Mouse (Mus musculus): Measurements from ENCODE around the gene Smap2. TPM values are rescaled to one million over a fixed set of nuclear protein-coding genes. Genes with fewer than 3 reads are reported as not detected.

The Smap2 gene
- polyA plus RNA-seq, 1 experiment from 2014 or later, result 38.8 TPM

DNA sequence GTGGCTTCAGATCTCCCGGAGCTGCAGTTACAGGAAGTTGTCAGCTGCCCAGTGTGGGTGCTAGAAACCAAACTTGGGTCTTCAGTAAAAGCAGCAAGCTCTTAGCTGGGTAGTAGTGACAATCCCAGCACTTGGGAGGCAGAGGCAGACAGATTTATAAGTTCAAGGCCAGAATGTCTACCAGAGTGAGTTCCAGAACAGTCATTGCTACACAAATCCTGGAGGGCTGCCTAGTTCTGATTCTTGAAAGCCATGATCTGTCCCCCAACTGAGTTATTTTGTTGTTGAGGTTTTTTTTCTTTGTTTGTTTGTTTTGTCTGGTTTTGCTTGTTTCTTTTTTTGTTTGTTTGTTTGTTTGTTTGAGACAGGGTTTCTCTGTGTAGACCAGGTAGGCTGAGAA is 11.1 kb upstream of the Smap2 start:
- Histone ChIP-seq H3K27ac (ENCODE audit: low read depth, low read length) (no peak overlapping the region), H3K4me1 (replicated peaks; ENCODE audit: control insufficient read depth, insufficient read depth, low read length) (peaks cover 11% of the 10 kb centered on the region), H3K27me3 (replicated peaks; ENCODE audit: control insufficient read depth, insufficient read depth, low read length) (no peaks in the 10 kb centered on the region), H3K9ac (ENCODE audit: low read depth, low read length) (no peak overlapping the region), H3K4me2 (no peak overlapping the region), H3K9me3 (ENCODE audit: control insufficient read depth, low read length) (no peaks in the 10 kb centered on the region), H3K4me3 (ENCODE audit: low read depth, low read length) (no peak overlapping the region), H3K36me3 (ENCODE audit: control insufficient read depth, insufficient read depth, low read length) (no peaks in the 10 kb centered on the region)
- DNase-seq (ENCODE audit: low spot score) (no peak), ATAC-seq (replicated peaks; ENCODE audit: low FRiP score) (no peak)
- WGBS, result 59% methylated on average over 1 of the region's 1 CpGs

DNA sequence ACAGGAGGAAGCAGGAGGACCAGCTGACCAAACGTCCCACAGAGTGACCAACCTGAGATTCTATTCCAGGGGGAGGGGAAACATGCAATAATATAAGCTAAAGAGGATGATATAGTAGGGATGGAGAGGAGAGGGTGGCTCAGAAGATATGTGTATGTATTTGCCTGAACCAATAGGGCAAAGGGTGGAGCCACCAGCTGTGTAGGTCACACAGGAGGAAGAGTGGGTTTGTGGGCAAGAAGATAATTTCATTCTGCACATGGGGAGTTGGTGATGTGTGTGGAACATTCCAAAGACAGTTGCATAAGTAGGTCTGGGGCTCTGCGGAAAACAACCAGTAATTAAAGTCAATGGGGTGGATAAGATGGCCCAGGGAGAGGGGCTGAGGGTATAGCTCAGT is 8.6 kb upstream of the Smap2 start:
- Histone ChIP-seq H3K27me3 (replicated peaks; ENCODE audit: control insufficient read depth, insufficient read depth, low read length) (no peaks in the 10 kb centered on the region), H3K4me1 (replicated peaks; ENCODE audit: control insufficient read depth, insufficient read depth, low read length) (peaks cover 15% of the 10 kb centered on the region), H3K4me2 (no peak overlapping the region), H3K36me3 (ENCODE audit: control insufficient read depth, insufficient read depth, low read length) (no peaks in the 10 kb centered on the region), H3K4me3 (ENCODE audit: low read depth, low read length) (no peak overlapping the region), H3K9me3 (ENCODE audit: control insufficient read depth, low read length) (no peaks in the 10 kb centered on the region), H3K27ac (ENCODE audit: low read depth, low read length) (no peak overlapping the region), H3K9ac (ENCODE audit: low read depth, low read length) (no peak overlapping the region)
- peak; percentile 67 for ATAC-seq (replicated peaks; ENCODE audit: low FRiP score)
- 63% methylated on average over 2 of the region's 2 CpGs for WGBS
- no peak for DNase-seq (ENCODE audit: low spot score)

DNA sequence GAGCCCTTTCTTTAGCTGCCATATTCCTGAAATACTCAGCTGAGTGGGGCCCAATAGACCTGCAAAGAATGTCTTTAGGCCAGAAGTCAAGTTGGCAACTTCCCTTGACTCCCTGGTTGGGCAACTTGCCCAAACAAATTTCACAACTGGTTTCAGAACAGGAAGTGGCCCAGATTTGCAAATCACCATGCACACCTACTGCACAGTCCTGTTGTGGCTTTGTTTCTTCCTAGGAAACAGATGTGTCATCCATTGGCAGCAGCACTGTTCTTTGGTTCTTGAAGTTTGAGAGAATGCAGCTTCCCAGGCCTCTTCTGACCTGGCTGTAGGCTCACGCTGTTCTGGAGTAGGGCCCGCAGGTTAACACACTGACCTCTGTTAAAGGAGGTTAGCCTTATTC is 6.9 kb upstream of the Smap2 start:
- no peak overlapping the region for H3K4me3 ChIP-seq (ENCODE audit: low read depth, low read length)
- H3K4me1 ChIP-seq (replicated peaks; ENCODE audit: control insufficient read depth, insufficient read depth, low read length), result peaks cover 15% of the 10 kb centered on the region
- 90% methylated on average over 2 of the region's 2 CpGs for WGBS
- no peak overlapping the region for H3K27ac ChIP-seq (ENCODE audit: low read depth, low read length)
- H3K4me2 ChIP-seq, result no peak overlapping the region
- no peaks in the 10 kb centered on the region for H3K27me3 ChIP-seq (replicated peaks; ENCODE audit: control insufficient read depth, insufficient read depth, low read length)
- H3K36me3 ChIP-seq (ENCODE audit: control insufficient read depth, insufficient read depth, low read length), result no peaks in the 10 kb centered on the region
- ATAC-seq (replicated peaks; ENCODE audit: low FRiP score) (no peak), DNase-seq (ENCODE audit: low spot score) (no peak)
- no peak overlapping the region for H3K9ac ChIP-seq (ENCODE audit: low read depth, low read length)
- no peaks in the 10 kb centered on the region for H3K9me3 ChIP-seq (ENCODE audit: control insufficient read depth, low read length)

DNA sequence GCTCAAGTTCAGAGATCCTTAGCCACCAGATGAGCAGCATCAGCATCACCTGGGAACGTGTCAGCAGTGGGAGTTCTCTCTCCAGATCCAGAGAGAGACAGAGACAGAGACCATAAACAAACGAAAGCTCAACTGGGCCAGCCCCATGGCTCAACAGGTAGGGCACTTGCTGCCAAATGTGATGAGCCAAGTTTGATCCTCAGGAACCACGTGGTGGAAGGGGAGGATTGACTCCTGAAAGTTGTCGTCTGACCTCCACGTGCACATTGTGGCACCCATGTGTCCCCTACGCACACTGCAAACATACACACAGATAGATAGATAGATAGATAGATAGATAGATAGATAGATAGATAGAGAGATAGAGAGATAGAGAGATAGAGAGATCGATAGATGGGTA is 6.4 kb upstream of the Smap2 start:
- ATAC-seq (replicated peaks; ENCODE audit: low FRiP score) (no peak), DNase-seq (ENCODE audit: low spot score) (no peak)
- H3K4me3 ChIP-seq (ENCODE audit: low read depth, low read length), result no peak overlapping the region
- WGBS, result 81% methylated on average over 7 of the region's 7 CpGs
- no peaks in the 10 kb centered on the region for H3K36me3 ChIP-seq (ENCODE audit: control insufficient read depth, insufficient read depth, low read length)
- peaks cover 15% of the 10 kb centered on the region for H3K4me1 ChIP-seq (replicated peaks; ENCODE audit: control insufficient read depth, insufficient read depth, low read length)
- H3K27ac ChIP-seq (ENCODE audit: low read depth, low read length), result no peak overlapping the region
- no peaks in the 10 kb centered on the region for H3K9me3 ChIP-seq (ENCODE audit: control insufficient read depth, low read length)
- H3K9ac ChIP-seq (ENCODE audit: low read depth, low read length), result no peak overlapping the region
- no peak overlapping the region for H3K4me2 ChIP-seq
- H3K27me3 ChIP-seq (replicated peaks; ENCODE audit: control insufficient read depth, insufficient read depth, low read length), result no peaks in the 10 kb centered on the region

DNA sequence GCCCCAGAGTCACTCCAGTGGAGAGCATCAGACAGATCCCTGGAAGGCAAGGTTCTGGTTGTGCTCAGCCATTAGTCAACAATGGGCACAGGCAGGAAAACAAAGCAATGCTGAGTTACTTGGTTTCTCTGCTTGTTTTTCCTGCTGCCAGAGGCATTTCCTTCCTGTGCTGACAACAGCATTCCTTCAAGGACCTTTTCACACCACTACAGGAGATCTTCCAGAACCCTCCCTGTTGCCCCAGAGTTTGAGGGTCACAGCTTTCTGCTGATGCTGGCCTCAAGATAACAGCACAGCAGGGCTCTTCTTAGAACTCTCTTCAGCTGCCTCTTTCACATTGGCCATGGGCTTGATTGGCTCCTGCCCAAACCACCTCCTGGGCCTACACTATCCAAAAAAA is 4.9 kb upstream of the Smap2 start:
- no peak overlapping the region for H3K4me2 ChIP-seq
- no peak for DNase-seq (ENCODE audit: low spot score)
- no peaks in the 10 kb centered on the region for H3K27me3 ChIP-seq (replicated peaks; ENCODE audit: control insufficient read depth, insufficient read depth, low read length)
- no peak overlapping the region for H3K9ac ChIP-seq (ENCODE audit: low read depth, low read length)
- peaks cover 19% of the 10 kb centered on the region for H3K4me1 ChIP-seq (replicated peaks; ENCODE audit: control insufficient read depth, insufficient read depth, low read length)
- ATAC-seq (replicated peaks; ENCODE audit: low FRiP score), result no peak; the same call in 1 of the 2 replicates
- no peak overlapping the region for H3K4me3 ChIP-seq (ENCODE audit: low read depth, low read length)
- H3K9me3 ChIP-seq (ENCODE audit: control insufficient read depth, low read length), result no peaks in the 10 kb centered on the region
- no peaks in the 10 kb centered on the region for H3K36me3 ChIP-seq (ENCODE audit: control insufficient read depth, insufficient read depth, low read length)
- no peak overlapping the region for H3K27ac ChIP-seq (ENCODE audit: low read depth, low read length)

DNA sequence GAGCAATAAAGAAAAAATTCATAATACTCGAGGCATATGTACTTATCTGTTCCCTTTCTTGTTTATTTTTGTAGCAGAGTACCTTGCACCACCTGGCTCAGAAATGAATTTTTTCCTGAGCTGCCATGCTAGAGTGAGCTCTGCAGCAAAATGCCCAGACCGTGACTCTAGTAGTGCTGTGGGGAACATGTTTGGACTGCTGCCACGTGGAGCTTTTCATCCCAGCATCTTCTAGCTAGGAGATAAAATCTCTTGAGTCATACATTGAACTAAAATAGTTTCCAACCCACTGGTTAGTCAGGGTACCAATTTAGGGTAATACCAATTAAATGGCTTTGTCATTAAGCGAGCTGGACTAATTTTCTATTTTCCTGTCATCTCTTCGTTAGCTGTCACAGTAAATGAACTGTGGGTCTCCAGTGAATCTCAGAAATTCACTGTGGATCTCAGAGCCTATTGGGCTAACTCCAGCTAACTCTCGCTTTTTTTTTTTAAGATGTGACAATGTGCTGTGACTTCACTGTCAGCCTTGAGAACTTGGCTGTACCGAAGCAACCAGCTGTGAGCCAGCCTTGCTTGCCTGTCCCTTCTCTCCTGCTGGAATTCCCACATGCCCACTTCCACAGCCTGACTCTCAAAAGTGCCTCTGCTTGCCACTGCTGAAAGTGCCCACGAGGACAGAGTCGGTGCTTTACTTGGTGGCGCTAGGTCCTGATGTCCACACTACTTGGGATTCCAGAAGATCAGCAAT is 3.2 kb upstream of the Smap2 start:
- H3K9ac ChIP-seq (ENCODE audit: low read depth, low read length), result no peak overlapping the region
- ATAC-seq (replicated peaks; ENCODE audit: low FRiP score), result no peak
- H3K27me3 ChIP-seq (replicated peaks; ENCODE audit: control insufficient read depth, insufficient read depth, low read length), result no peaks in the 10 kb centered on the region
- DNase-seq (ENCODE audit: low spot score), result no peak
- H3K36me3 ChIP-seq (ENCODE audit: control insufficient read depth, insufficient read depth, low read length), result no peaks in the 10 kb centered on the region
- no peak overlapping the region for H3K4me2 ChIP-seq
- no peak overlapping the region for H3K4me3 ChIP-seq (ENCODE audit: low read depth, low read length)
- H3K4me1 ChIP-seq (replicated peaks; ENCODE audit: control insufficient read depth, insufficient read depth, low read length), result peaks cover 12% of the 10 kb centered on the region
- no peak overlapping the region for H3K27ac ChIP-seq (ENCODE audit: low read depth, low read length)
- WGBS, result 72% methylated on average over 10 of the region's 10 CpGs
- no peaks in the 10 kb centered on the region for H3K9me3 ChIP-seq (ENCODE audit: control insufficient read depth, low read length)

DNA sequence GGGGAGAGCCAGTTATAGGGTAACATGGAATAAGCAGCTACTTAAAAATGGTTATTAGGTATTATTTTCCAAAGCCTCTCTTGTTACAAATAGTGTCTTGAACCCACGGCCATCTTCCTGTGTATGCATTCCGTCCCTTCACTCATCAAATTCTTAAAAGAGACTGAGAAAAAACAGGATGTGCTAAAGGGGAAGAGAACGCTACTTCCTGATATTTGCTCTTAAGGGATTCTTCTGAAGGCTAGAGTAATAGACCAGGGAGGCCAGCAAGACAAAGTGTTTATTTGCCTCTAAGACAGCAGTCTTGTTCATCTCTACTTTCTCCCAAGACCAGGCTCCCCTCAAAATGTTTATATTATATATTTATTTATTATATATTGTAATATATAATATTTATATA is 1.2 kb upstream of the Smap2 start:
- no peaks in the 10 kb centered on the region for H3K9me3 ChIP-seq (ENCODE audit: control insufficient read depth, low read length)
- no peaks in the 10 kb centered on the region for H3K36me3 ChIP-seq (ENCODE audit: control insufficient read depth, insufficient read depth, low read length)
- DNase-seq (ENCODE audit: low spot score) (no peak), ATAC-seq (replicated peaks; ENCODE audit: low FRiP score) (no peak)
- H3K4me2 ChIP-seq, result no peak overlapping the region
- H3K27me3 ChIP-seq (replicated peaks; ENCODE audit: control insufficient read depth, insufficient read depth, low read length), result no peaks in the 10 kb centered on the region
- no peak overlapping the region for H3K4me3 ChIP-seq (ENCODE audit: low read depth, low read length)
- no peak overlapping the region for H3K27ac ChIP-seq (ENCODE audit: low read depth, low read length)
- peaks cover 23% of the 10 kb centered on the region for H3K4me1 ChIP-seq (replicated peaks; ENCODE audit: control insufficient read depth, insufficient read depth, low read length)
- no peak overlapping the region for H3K9ac ChIP-seq (ENCODE audit: low read depth, low read length)
- 63% methylated on average over 3 of the region's 3 CpGs for whole genome bisulfite sequencing

DNA sequence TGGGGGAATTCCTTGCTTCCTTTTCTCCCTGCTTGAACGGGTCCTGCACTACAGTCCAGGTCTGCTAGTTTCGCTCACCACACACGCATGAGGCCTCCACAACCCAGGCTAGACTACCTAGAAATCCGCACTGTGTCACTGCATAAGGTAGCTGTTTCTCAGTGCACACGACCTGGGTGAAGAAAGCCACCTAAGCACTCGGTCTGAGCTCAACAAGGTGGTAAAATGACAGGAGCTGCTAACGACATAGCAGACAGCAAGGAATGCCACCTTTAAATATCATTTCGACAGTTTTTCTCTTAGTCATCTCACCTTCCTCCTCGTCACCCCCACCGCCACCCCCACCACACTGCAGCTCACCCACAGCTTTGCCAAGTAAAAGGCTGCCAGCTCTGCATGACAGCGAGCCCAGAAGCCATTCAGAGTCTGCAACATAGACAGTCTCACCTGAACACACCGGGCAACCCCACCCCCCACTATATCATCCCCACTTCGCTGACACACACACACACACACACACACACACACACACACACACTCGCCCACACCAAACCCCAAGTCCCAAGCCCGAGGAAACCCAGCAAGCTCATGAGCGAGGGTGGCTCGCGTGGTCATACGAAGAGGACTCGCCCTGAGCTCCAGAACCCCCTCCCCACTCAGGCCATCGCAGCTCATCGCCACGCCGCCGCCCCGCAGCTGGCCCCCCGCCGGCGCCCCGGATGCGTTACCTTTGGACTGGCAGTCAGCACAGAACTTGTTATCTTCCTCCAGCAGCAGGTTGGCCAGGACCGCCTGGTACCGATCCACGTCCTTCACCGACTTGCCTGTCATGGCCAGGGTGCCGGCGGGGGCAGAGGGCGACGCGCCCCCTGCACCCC is 787 bp downstream of the Smap2 start:
- H3K27me3 ChIP-seq (replicated peaks; ENCODE audit: control insufficient read depth, insufficient read depth, low read length), result no peaks in the 10 kb centered on the region
- H3K4me3 ChIP-seq (ENCODE audit: low read depth, low read length), result peak overlapping the region; percentile 98
- H3K27ac ChIP-seq (ENCODE audit: low read depth, low read length), result peak overlapping the region; percentile 81
- peaks cover 36% of the 10 kb centered on the region for H3K4me1 ChIP-seq (replicated peaks; ENCODE audit: control insufficient read depth, insufficient read depth, low read length)
- H3K9ac ChIP-seq (ENCODE audit: low read depth, low read length), result peak overlapping the region; percentile 95
- H3K4me2 ChIP-seq, result peak overlapping the region; percentile 75
- 3% methylated on average over 40 of the region's 40 CpGs for WGBS
- DNase-seq (ENCODE audit: low spot score), result no peak
- H3K9me3 ChIP-seq (ENCODE audit: control insufficient read depth, low read length), result no peaks in the 10 kb centered on the region
- peak; percentile 5; the same call in 1 of the 2 replicates for ATAC-seq (replicated peaks; ENCODE audit: low FRiP score)
- H3K36me3 ChIP-seq (ENCODE audit: control insufficient read depth, insufficient read depth, low read length), result no peaks in the 10 kb centered on the region

All from liver, embryonic 11.5 days (tissue).